Mouse (Mus musculus): ENCODE data around the gene Faah.

The Faah gene

GRCm38 (mm10) chr4:116017902-116018746 is at the start of gene Faah:
TSS of gene Faah (minus strand) at chr4:116017926.
- DNase-seq = no peak

- DNase-seq = no peak
Observed at GRCm38 (mm10) chr4:116063855-116064254, 46.1 kb upstream of the Faah start.

- DNase-seq = no peak
Observed at GRCm38 (mm10) chr4:116059012-116059726, 41.4 kb upstream of the Faah start.

GRCm38 (mm10) chr4:116057559-116057958 is 39.8 kb upstream of the Faah start:
- DNase-seq = no peak

GRCm38 (mm10) chr4:116053399-116053961 is 35.8 kb upstream of the Faah start, which contains the start of gene Nsun4:
TSS of gene Nsun4 (minus strand) at chr4:116053876.
- peak; percentile 91 for DNase-seq

- DNase-seq = no peak
Observed at GRCm38 (mm10) chr4:116052526-116053293, 35.0 kb upstream of the Faah start.

GRCm38 (mm10) chr4:116049211-116049610 is 31.5 kb upstream of the Faah start:
- no peak for DNase-seq

- no peak for DNase-seq
Observed at GRCm38 (mm10) chr4:116048130-116048920, 30.6 kb upstream of the Faah start.

GRCm38 (mm10) chr4:116047681-116048080 is 30.0 kb upstream of the Faah start:
- DNase-seq = no peak

- DNase-seq = no peak
Observed at GRCm38 (mm10) chr4:116046604-116047003, 28.9 kb upstream of the Faah start.

GRCm38 (mm10) chr4:116042186-116042585 is 24.5 kb upstream of the Faah start:
- no peak for DNase-seq

GRCm38 (mm10) chr4:116040466-116040865 is 22.7 kb upstream of the Faah start:
- DNase-seq = no peak

- DNase-seq = peak; percentile 61
Observed at GRCm38 (mm10) chr4:116033374-116033773, 15.6 kb upstream of the Faah start.

GRCm38 (mm10) chr4:116032906-116033305 is 15.2 kb upstream of the Faah start:
- no peak for DNase-seq

GRCm38 (mm10) chr4:116017300-116017901 is 325 bp downstream of the Faah start:
- DNase-seq = peak; percentile 67

- DNase-seq = no peak
Observed at GRCm38 (mm10) chr4:116016862-116017299, 845 bp downstream of the Faah start.

GRCm38 (mm10) chr4:116016396-116016795 is 1.3 kb downstream of the Faah start:
- no peak for DNase-seq

- peak; percentile 82 for DNase-seq
Observed at GRCm38 (mm10) chr4:116015996-116016395, 1.7 kb downstream of the Faah start.

- DNase-seq = no peak
Observed at GRCm38 (mm10) chr4:116015502-116015901, 2.2 kb downstream of the Faah start.

GRCm38 (mm10) chr4:116010186-116010585 is 7.5 kb downstream of the Faah start:
- no peak for DNase-seq

GRCm38 (mm10) chr4:116001206-116001605 is 16.5 kb downstream of the Faah start:
- no peak for DNase-seq

GRCm38 (mm10) chr4:116000671-116001070 is 17.1 kb downstream of the Faah start:
- no peak for DNase-seq
